Comparison of ENCODE assay signal across 8 mouse cellular contexts in the genomic region with DNA sequence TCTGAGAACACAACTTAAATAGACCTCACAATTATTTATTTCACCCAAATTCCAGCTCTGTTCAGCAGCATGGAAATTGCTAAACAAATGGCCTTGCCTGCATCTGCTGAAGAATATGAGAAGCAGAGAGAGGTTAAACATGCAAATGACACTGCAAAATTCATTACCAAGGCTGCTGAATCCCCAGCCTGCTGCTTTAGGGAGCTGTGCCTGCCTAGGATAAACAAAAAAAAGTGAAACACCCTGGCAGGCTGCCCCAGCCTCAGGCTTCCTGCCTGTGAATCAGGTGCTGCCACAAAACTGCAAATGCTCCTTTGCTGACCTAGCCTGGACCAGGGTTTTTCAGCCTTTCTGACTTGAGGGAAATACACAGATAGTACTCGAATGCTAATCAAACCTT.
A peak's percentile ranks its signal among the peaks of the same experiment; 100 is the strongest.
DNase-seq lines count a peak whose midpoint lies in the region; ATAC-seq lines count a peak whose summit lies in the region.

No protein-coding gene starts in this region.

- peak overlapping the region; percentile 63 for H3K27ac ChIP-seq in forebrain, embryonic 13.5 days
- no peak overlapping the region for H3K27ac ChIP-seq in forebrain, embryonic 11.5 days (ENCODE audit: low read depth, low read length)

- no peaks in the 10 kb centered on the region for H3K36me3 ChIP-seq in forebrain, embryonic 13.5 days (ENCODE audit: poor library complexity, severe bottlenecking)
- H3K36me3 ChIP-seq in forebrain, embryonic 11.5 days (ENCODE audit: control insufficient read depth, insufficient read depth, low read length): no peaks in the 10 kb centered on the region

- 60% methylated on average over 1 of the region's 1 CpGs for WGBS in forebrain, embryonic 13.5 days
- 74% methylated on average over 1 of the region's 1 CpGs for WGBS in forebrain, embryonic 11.5 days

- no peak overlapping the region for H3K4me2 ChIP-seq in forebrain, embryonic 13.5 days
- H3K4me2 ChIP-seq in forebrain, embryonic 11.5 days (ENCODE audit: low read depth, low read length, severe bottlenecking): no peak overlapping the region

- peaks cover 22% of the 10 kb centered on the region for H3K4me1 ChIP-seq in forebrain, embryonic 13.5 days
- no peaks in the 10 kb centered on the region for H3K4me1 ChIP-seq in forebrain, embryonic 11.5 days (replicated peaks; ENCODE audit: control insufficient read depth, insufficient read depth, low read length)

- H3K9ac ChIP-seq in forebrain, embryonic 13.5 days: no peak overlapping the region
- H3K9ac ChIP-seq in forebrain, embryonic 11.5 days (ENCODE audit: low read length): no peak overlapping the region

- no peaks in the 10 kb centered on the region for H3K27me3 ChIP-seq in forebrain, embryonic 13.5 days
- H3K27me3 ChIP-seq in forebrain, embryonic 11.5 days (ENCODE audit: control insufficient read depth, insufficient read depth, low read length): no peaks in the 10 kb centered on the region

- H3K4me3 ChIP-seq in forebrain, embryonic 13.5 days: no peak overlapping the region
- H3K4me3 ChIP-seq in forebrain, embryonic 11.5 days (ENCODE audit: low read depth, low read length): no peak overlapping the region

- DNase-seq in forebrain, embryonic 11.5 days (ENCODE audit: low spot score): no peak
- peak; percentile 2 for DNase-seq in right cerebral cortex, adult 18-20 months
- no peak for DNase-seq in right cerebral cortex, postnatal 36 days (ENCODE audit: low spot score in 2 of 2)
- DNase-seq in kidney, postnatal 25 days: peak; percentile 31 to 35
- peak; percentile 33 for DNase-seq in thymus, postnatal 25 days
- no peak for DNase-seq in liver
- DNase-seq in natural killer cell, adult 2 months (ENCODE audit: low spot score in 2 of 2): no peak

- H3K9me3 ChIP-seq in forebrain, embryonic 13.5 days (replicated peaks): no peaks in the 10 kb centered on the region
- H3K9me3 ChIP-seq in forebrain, embryonic 11.5 days (ENCODE audit: control insufficient read depth, low read length): no peaks in the 10 kb centered on the region

- peak; percentile 90 for ATAC-seq in forebrain, embryonic 13.5 days
- no peak for ATAC-seq in forebrain, embryonic 11.5 days (replicated peaks; ENCODE audit: low FRiP score)

Comparison
In these comparisons a context has a peak if more than half of its experiments do, and no peak if none do; other contexts are left out.
1. DNase-seq: peak in right cerebral cortex, adult 18-20 months (single experiment), kidney, postnatal 25 days (2 of 2) and thymus, postnatal 25 days (single experiment); none in forebrain, embryonic 11.5 days (single experiment), right cerebral cortex, postnatal 36 days (0 of 2), liver (single experiment) and natural killer cell, adult 2 months (0 of 2).